Mouse (Mus musculus): ENCODE measurements around the gene Fam208a.

- TF ChIP-seq CTCF (IDR thresholded peaks at IDR 0.05; ENCODE audit: borderline replicate concordance, insufficient read depth, low read depth, low read length) = no peak
- TF ChIP-seq POLR2A (IDR thresholded peaks at IDR 0.05; ENCODE audit: borderline replicate concordance, insufficient read depth, low read length) = no peak
Observed at GRCm38 (mm10) chr14:27393806-27394205, 34.8 kb upstream of the Fam208a start.
